Mouse (Mus musculus) MEL (cell line): ENCODE measurements around the gene Plekhj1.

Source experiments
- CTCF ChIP-seq, 3 experiments: IDR thresholded peaks in 2 of 3; conservative IDR thresholded peaks in 1 of 3; 2 replicates each; pipeline ENCODE4 v1.5.1; 2011 to 2012; ENCODE audit warnings: low read length in 3 of 3, low read depth in 2 of 3, mild to moderate bottlenecking in 2 of 3, improper control_type of control experiment in 1 of 3, inconsistent platforms in 1 of 3, mixed read lengths in 1 of 3, moderate library complexity in 1 of 3; ENCODE audit not compliant: control insufficient read depth in 1 of 3, insufficient read depth in 1 of 3, poor library complexity in 1 of 3, severe bottlenecking in 1 of 3
- GATA1 ChIP-seq: IDR thresholded peaks from 2 replicates; pipeline ENCODE4 v1.6.1; 2011; ENCODE audit warnings: low read depth, low read length, improper control_type of control experiment
- NELFE ChIP-seq: IDR thresholded peaks from 2 replicates; pipeline ENCODE4 v1.6.1; 2011; ENCODE audit warnings: low read depth, low read length, improper control_type of control experiment
- POLR2A ChIP-seq, 2 experiments: IDR thresholded peaks; 2 replicates each; pipeline ENCODE4 v1.6.1; 2011 to 2012; ENCODE audit warnings: low read length in 2 of 2, mild to moderate bottlenecking in 2 of 2, control low read depth in 1 of 2, improper control_type of control experiment in 1 of 2, low read depth in 1 of 2, moderate library complexity in 1 of 2; ENCODE audit not compliant: control insufficient read depth in 1 of 2, insufficient read depth in 1 of 2, poor library complexity in 1 of 2
- ZC3H11A ChIP-seq: IDR thresholded peaks from 2 replicates; pipeline ENCODE4 v1.6.1; 2012; ENCODE audit warnings: low read depth, mild to moderate bottlenecking, inconsistent platforms, low read length, improper control_type of control experiment
- ZKSCAN1 ChIP-seq: IDR thresholded peaks from 2 replicates; pipeline ENCODE4 v1.6.1; 2012; ENCODE audit warnings: low read depth, mild to moderate bottlenecking, inconsistent platforms, low read length, improper control_type of control experiment, moderate library complexity

DNA sequence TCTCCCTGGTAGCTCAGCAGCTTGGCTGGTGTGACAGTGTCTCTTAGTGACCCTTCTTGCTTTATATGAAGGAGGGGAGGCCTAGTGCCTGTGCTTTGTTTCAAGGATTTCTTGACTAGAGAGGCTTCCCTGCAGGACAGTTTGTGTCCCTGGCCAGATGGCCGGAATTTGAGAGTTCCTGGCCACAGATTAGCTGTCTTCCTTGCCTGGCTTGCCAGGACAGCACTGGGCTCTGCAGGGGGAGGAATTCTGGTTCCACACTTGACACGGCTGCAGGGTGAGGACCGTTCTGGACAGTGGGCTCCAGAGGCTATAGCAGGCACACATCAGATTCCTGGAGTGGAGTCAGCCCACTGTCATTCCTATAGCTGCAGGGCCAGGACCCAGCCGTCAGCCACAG is 22.7 kb downstream of the Plekhj1 start:
- TF ChIP-seq POLR2A (IDR thresholded peaks at IDR 0.05; ENCODE audit: control insufficient read depth in 1 of 2, insufficient read depth in 1 of 2, low read depth in 1 of 2, low read length in 2 of 2, poor library complexity in 1 of 2): no peak
- TF ChIP-seq NELFE: no peak
- no peak for TF ChIP-seq ZKSCAN1
- no peak for TF ChIP-seq CTCF (IDR thresholded peaks at IDR 0.05 in 2 of 3, conservative IDR thresholded peaks at IDR 0.05 in 1 of 3; ENCODE audit: control insufficient read depth in 1 of 3, insufficient read depth in 1 of 3, low read depth in 2 of 3, low read length in 3 of 3, poor library complexity in 1 of 3, severe bottlenecking in 1 of 3)
- no peak for TF ChIP-seq GATA1
- TF ChIP-seq ZC3H11A: no peak
